Comparison of ENCODE assay signal across 8 mouse cellular contexts in genomic region chr4:137992890-137993289, GRCm38 (mm10). TPM values are rescaled to one million over a fixed set of nuclear protein-coding genes. Genes with fewer than 3 reads are reported as not detected.
DNase-seq lines count a peak whose midpoint lies in the region; ATAC-seq and TF ChIP-seq lines count a peak whose summit lies in the region.

Eif4g3 (plus strand) TSS chr4:137993022.

- H3K4me2 ChIP-seq in limb, embryonic 11.5 days (ENCODE audit: low read depth, severe bottlenecking), result peak within 1 kb of the TSS; percentile 71

- peak within 1 kb of the TSS; percentile 99 for H3K27ac ChIP-seq in testis, adult 2 months (ENCODE audit: control insufficient read depth, insufficient read depth, low read depth, low read length)
- peak within 1 kb of the TSS; percentile 84 for H3K27ac ChIP-seq in embryonic fibroblast, embryonic 13.5 days (ENCODE audit: insufficient read depth, low read length)
- H3K27ac ChIP-seq in limb, embryonic 11.5 days (replicated peaks; ENCODE audit: low read depth, low read length), result peak within 1 kb of the TSS; percentile 95

- TF ChIP-seq POLR2A in testis, adult 2 months (IDR thresholded peaks at IDR 0.05; ENCODE audit: control insufficient read depth, low read depth, low read length), result 0 out of 2 replicates have a peak, but pooled peaks have one; percentile 30
- TF ChIP-seq POLR2A in embryonic fibroblast, embryonic 13.5 days (IDR thresholded peaks at IDR 0.05; ENCODE audit: low read depth, low read length), result no peak

- DNase-seq in testis, postnatal 10 days (ENCODE audit: low spot score), result no peak
- no peak for DNase-seq in heart, postnatal 10 days
- DNase-seq in limb, embryonic 11.5 days (ENCODE audit: low spot score), result no peak
- DNase-seq in ovary, postnatal 14 days (ENCODE audit: low spot score), result no peak
- no peak for DNase-seq in cerebellum, adult 18-20 months

- peak within 1 kb of the TSS; percentile 99 for H3K4me3 ChIP-seq in testis, adult 2 months (ENCODE audit: control insufficient read depth, low read depth, low read length)
- peak within 1 kb of the TSS; percentile 100 for H3K4me3 ChIP-seq in embryonic fibroblast, embryonic 13.5 days (ENCODE audit: insufficient read depth, low read length)
- peak within 1 kb of the TSS; percentile 98 for H3K4me3 ChIP-seq in limb, embryonic 11.5 days (ENCODE audit: low read depth, low read length)

- H3K27me3 ChIP-seq in testis, adult 2 months (ENCODE audit: control insufficient read depth, insufficient read depth, low read length), result no peaks in the 10 kb centered on the region
- 0 out of 2 replicates have a peak, but pooled peaks cover 3% of the 10 kb centered on the region for H3K27me3 ChIP-seq in limb, embryonic 11.5 days (ENCODE audit: control insufficient read depth, insufficient read depth, low read length)

- peaks cover 1% of the 10 kb centered on the region for H3K36me3 ChIP-seq in testis, adult 2 months (ENCODE audit: control insufficient read depth, insufficient read depth, low read length)
- H3K36me3 ChIP-seq in limb, embryonic 11.5 days (ENCODE audit: control insufficient read depth, insufficient read depth, low read length), result peaks cover 5% of the 10 kb centered on the region; the same call in 1 of the 2 replicates

- H3K9ac ChIP-seq in limb, embryonic 11.5 days (ENCODE audit: low read length), result peak within 1 kb of the TSS; percentile 99

- intact Hi-C loops in heart, postnatal 10 days (cut with DNase I), result no loop called here

- ATAC-seq in limb, embryonic 11.5 days (ENCODE audit: insufficient number of reproducible peaks, low FRiP score, low TSS enrichment, low read depth), result peak; percentile 75
- peak; percentile 33 for ATAC-seq in neutrophil, adult 5-6 weeks (ENCODE audit: extremely low read depth, insufficient number of reproducible peaks, low FRiP score, poor library complexity, severe bottlenecking)

- TF ChIP-seq CTCF in testis, adult 2 months (IDR thresholded peaks at IDR 0.05; ENCODE audit: control insufficient read depth, insufficient read depth, insufficient replicate concordance, low read depth, low read length), result no peak
- TF ChIP-seq CTCF in embryonic fibroblast, embryonic 13.5 days (IDR thresholded peaks at IDR 0.05; ENCODE audit: borderline replicate concordance, insufficient read depth, low read length), result no peak

- H3K9me3 ChIP-seq in limb, embryonic 11.5 days (ENCODE audit: control insufficient read depth, low read length), result no peaks in the 10 kb centered on the region

- no peaks in the 10 kb centered on the region; the same call in none of the 2 replicates for H3K4me1 ChIP-seq in testis, adult 2 months (ENCODE audit: control insufficient read depth, insufficient read depth, low read length)
- 0 out of 2 replicates have a peak, but pooled peaks cover 5% of the 10 kb centered on the region for H3K4me1 ChIP-seq in embryonic fibroblast, embryonic 13.5 days (ENCODE audit: control insufficient read depth, insufficient read depth, low read length)
- H3K4me1 ChIP-seq in limb, embryonic 11.5 days (ENCODE audit: control insufficient read depth, insufficient read depth, low read length), result peaks cover 12% of the 10 kb centered on the region

- 2% methylated on average over 39 of the region's 39 CpGs for WGBS in limb, embryonic 11.5 days

RNA-seq across cellular contexts. Expression of gene Eif4g3, which starts in this region (rescaled TPM):
- 251 and 280 TPM in 2 replicates for polyA plus RNA-seq in testis, adult 2 months (2012; rRNA removed)
- polyA plus RNA-seq in embryonic fibroblast, embryonic 13.5 days (2011; ENCODE audit: insufficient read length, low read depth, missing spikeins), result 83.4 and 92.1 TPM in 2 replicates
- 10 to 100 TPM; 59.1 to 60.6 TPM for total RNA-seq in heart, postnatal 10 days (2021)
- polyA plus RNA-seq in limb, embryonic 11.5 days (2014; fragmentation: Nextera tagmentation; extraction: Ambion mirVana), result 45.5 and 51.3 TPM in 2 replicates
- 88.4 and 95.8 TPM in 2 replicates for total RNA-seq in neutrophil, adult 5-6 weeks (2017)
